Mouse (Mus musculus): ENCODE measurements around the gene Shh. TPM values are rescaled to one million over a fixed set of nuclear protein-coding genes. Genes with fewer than 3 reads are reported as not detected.
A peak's percentile ranks its signal among the peaks of the same experiment; 100 is the strongest.

The Shh gene
- polyA plus RNA-seq, 1 experiment from 2014 or later = 0.47 TPM

DNA sequence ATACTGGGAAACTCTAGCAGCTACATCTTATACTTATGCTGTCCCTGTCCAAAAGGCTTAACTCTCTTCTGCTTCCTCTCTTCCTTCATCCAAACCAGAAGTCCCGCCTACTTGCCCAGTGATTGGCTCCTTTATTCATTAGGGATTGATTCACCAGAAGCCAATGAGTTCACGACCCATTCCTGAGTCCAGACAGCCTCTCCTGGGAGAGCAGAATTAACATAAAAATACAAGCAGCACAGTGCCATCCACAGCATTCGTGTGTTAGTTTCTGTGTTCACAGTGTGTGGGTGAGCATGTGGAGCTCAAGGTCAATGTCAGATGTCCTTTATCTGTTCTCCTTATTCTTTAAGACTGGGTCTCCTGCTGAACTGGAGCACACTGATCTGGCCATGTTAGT is 13.5 kb downstream of the Shh start:
- Histone ChIP-seq H3K9ac (ENCODE audit: low read depth, low read length) (no peak overlapping the region), H3K27me3 (replicated peaks; ENCODE audit: control insufficient read depth, insufficient read depth, low read length) (peaks cover 37% of the 10 kb centered on the region), H3K4me2 (ENCODE audit: low read depth, low read length) (no peak overlapping the region), H3K9me3 (ENCODE audit: control insufficient read depth, low read length) (no peaks in the 10 kb centered on the region), H3K27ac (replicated peaks; ENCODE audit: low read depth, low read length) (no peak overlapping the region), H3K36me3 (ENCODE audit: control insufficient read depth, insufficient read depth, low read length) (no peaks in the 10 kb centered on the region), H3K4me1 (ENCODE audit: control insufficient read depth, insufficient read depth, low read length) (peaks cover 5% of the 10 kb centered on the region), H3K4me3 (ENCODE audit: low read depth, low read length) (no peak overlapping the region)
- no peak for DNase-seq (ENCODE audit: low spot score)
- 26% methylated on average over 3 of the region's 3 CpGs for WGBS
- no peak for ATAC-seq (ENCODE audit: low read depth)

DNA sequence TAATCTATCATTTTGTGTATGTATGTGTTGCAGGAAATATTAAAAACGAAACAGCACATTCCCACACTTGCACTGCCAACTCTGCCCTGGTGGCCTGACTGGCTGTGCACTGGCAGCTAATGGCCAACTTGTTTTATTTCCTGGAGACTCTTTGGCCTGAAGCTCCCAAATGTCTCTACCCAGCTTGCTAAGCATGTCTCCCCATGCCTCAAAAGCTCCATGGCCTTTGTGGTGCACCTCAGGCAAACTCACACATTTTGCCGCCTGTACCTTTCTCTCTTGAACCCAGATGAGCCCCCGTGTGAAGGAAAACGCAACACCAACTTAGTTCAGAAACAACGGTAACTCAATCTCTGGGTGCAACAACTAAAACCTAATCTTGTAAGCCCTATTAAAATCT is 14.0 kb downstream of the Shh start:
- Histone ChIP-seq H3K4me1 (ENCODE audit: control insufficient read depth, insufficient read depth, low read length) (peaks cover 4% of the 10 kb centered on the region), H3K4me3 (ENCODE audit: low read depth, low read length) (no peak overlapping the region), H3K27ac (replicated peaks; ENCODE audit: low read depth, low read length) (no peak overlapping the region), H3K4me2 (ENCODE audit: low read depth, low read length) (no peak overlapping the region), H3K9me3 (ENCODE audit: control insufficient read depth, low read length) (no peaks in the 10 kb centered on the region), H3K9ac (ENCODE audit: low read depth, low read length) (no peak overlapping the region), H3K27me3 (replicated peaks; ENCODE audit: control insufficient read depth, insufficient read depth, low read length) (peaks cover 32% of the 10 kb centered on the region), H3K36me3 (ENCODE audit: control insufficient read depth, insufficient read depth, low read length) (no peaks in the 10 kb centered on the region)
- DNase-seq (ENCODE audit: low spot score) (no peak), ATAC-seq (ENCODE audit: low read depth) (no peak)
- WGBS = 82% methylated on average over 5 of the region's 5 CpGs

DNA sequence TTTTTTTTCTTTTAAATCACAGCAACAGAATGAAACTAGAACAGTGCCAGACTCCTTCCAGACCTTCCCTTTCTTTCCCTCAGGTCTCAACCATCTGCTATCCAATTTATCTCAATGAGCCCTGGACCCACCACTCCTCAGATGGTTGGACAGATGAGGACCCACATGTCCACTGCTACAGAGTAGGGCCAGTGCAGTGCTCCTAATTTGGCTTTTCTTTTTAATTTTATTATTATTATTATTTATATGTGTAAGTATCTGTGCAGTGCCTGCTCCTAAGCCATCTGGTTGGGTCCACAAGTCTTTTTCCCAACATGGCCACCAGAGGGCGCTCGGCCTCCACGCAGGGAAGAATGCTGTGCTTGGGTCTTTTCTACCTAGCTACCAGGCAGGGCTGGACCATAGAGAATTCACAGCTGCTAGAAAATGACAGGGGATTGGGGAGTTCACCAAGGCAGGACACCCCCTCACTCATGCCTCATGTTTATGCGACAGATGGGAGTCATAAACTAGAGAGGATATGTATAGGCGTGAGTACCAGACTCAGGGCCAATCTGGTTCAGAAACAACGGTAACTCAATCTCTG is 15.9 kb downstream of the Shh start:
- Histone ChIP-seq H3K4me1 (ENCODE audit: control insufficient read depth, insufficient read depth, low read length) (no peaks in the 10 kb centered on the region), H3K36me3 (ENCODE audit: control insufficient read depth, insufficient read depth, low read length) (no peaks in the 10 kb centered on the region), H3K4me2 (ENCODE audit: low read depth, low read length) (no peak overlapping the region), H3K4me3 (ENCODE audit: low read depth, low read length) (no peak overlapping the region), H3K27ac (replicated peaks; ENCODE audit: low read depth, low read length) (no peak overlapping the region), H3K9me3 (ENCODE audit: control insufficient read depth, low read length) (no peaks in the 10 kb centered on the region), H3K27me3 (replicated peaks; ENCODE audit: control insufficient read depth, insufficient read depth, low read length) (peaks cover 14% of the 10 kb centered on the region), H3K9ac (ENCODE audit: low read depth, low read length) (no peak overlapping the region)
- WGBS = 30% methylated on average over 6 of the region's 6 CpGs
- ATAC-seq (ENCODE audit: low read depth) = peak; percentile 75
- DNase-seq (ENCODE audit: low spot score) = peak; percentile 64

DNA sequence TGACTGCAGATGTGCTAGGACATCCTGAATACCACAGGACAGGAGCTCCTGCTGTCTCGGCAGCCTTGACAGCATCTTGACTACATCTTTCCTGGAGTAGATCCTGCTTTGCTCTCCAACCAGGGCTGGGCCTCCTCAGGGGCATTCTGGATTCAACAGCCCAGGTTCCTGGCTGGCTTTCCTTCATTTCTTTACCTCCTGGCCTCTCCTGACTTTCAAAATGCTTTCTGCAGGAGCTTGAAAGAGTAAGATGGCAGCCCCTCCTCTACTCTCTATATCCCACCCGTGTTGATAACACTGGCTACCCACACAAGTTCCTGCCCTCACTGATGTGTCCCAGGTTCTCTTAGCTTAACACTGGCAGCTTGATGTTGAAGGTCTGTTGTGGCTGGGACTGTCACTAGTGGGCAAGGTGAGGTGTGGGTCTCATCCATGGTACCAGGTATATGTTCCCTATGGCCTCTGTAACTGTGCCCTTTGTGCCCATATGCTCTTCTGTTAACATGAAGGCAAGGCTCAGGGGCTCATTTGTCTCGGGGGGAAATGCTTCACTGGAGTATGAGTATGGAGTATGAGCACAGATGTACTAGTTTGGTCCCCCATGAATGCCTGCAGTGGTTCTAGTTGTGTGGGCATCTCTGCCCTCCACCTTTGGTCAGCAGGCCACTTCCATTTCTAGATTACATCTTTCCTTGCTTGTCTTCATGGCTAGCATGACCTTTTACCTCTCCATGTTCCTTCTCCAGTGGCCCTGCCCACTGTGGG is 16.7 kb downstream of the Shh start:
- DNase-seq (ENCODE audit: low spot score) (no peak), ATAC-seq (ENCODE audit: low read depth) (no peak)
- no peak overlapping the region for H3K4me2 ChIP-seq (ENCODE audit: low read depth, low read length)
- H3K27me3 ChIP-seq (replicated peaks; ENCODE audit: control insufficient read depth, insufficient read depth, low read length) = peaks cover 6% of the 10 kb centered on the region
- WGBS = 62% methylated on average over 3 of the region's 3 CpGs
- H3K36me3 ChIP-seq (ENCODE audit: control insufficient read depth, insufficient read depth, low read length) = no peaks in the 10 kb centered on the region
- H3K9ac ChIP-seq (ENCODE audit: low read depth, low read length) = no peak overlapping the region
- H3K9me3 ChIP-seq (ENCODE audit: control insufficient read depth, low read length) = no peaks in the 10 kb centered on the region
- no peak overlapping the region for H3K27ac ChIP-seq (replicated peaks; ENCODE audit: low read depth, low read length)
- no peaks in the 10 kb centered on the region for H3K4me1 ChIP-seq (ENCODE audit: control insufficient read depth, insufficient read depth, low read length)
- no peak overlapping the region for H3K4me3 ChIP-seq (ENCODE audit: low read depth, low read length)

DNA sequence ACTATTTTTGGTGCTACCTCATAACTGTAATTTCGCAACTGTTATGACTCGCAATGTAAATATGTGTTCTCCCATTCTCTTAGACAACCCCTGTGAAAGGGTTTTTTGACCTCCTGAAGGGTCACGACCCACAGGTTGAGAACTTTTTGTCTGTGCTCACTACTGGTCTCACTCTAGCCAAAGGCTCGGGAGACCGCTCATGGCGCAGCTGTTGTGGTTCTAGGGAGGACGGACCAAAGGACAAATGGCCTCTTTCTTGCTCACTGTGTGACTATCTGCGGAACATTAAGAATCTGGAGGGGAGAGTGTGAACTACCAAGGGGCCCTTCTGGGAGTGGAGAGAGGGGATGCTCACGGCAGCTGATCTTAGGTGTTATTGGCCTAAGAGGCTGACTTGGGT is 41.1 kb downstream of the Shh start:
- no peak overlapping the region for H3K9ac ChIP-seq (ENCODE audit: low read depth, low read length)
- no peaks in the 10 kb centered on the region for H3K27me3 ChIP-seq (replicated peaks; ENCODE audit: control insufficient read depth, insufficient read depth, low read length)
- ATAC-seq (ENCODE audit: low read depth) (no peak), DNase-seq (ENCODE audit: low spot score) (no peak)
- no peak overlapping the region for H3K4me2 ChIP-seq (ENCODE audit: low read depth, low read length)
- no peak overlapping the region for H3K4me3 ChIP-seq (ENCODE audit: low read depth, low read length)
- H3K4me1 ChIP-seq (ENCODE audit: control insufficient read depth, insufficient read depth, low read length) = no peaks in the 10 kb centered on the region
- no peak overlapping the region for H3K27ac ChIP-seq (replicated peaks; ENCODE audit: low read depth, low read length)
- no peaks in the 10 kb centered on the region for H3K36me3 ChIP-seq (ENCODE audit: control insufficient read depth, insufficient read depth, low read length)
- H3K9me3 ChIP-seq (ENCODE audit: control insufficient read depth, low read length) = no peaks in the 10 kb centered on the region
- WGBS = 92% methylated on average over 9 of the region's 9 CpGs

DNA sequence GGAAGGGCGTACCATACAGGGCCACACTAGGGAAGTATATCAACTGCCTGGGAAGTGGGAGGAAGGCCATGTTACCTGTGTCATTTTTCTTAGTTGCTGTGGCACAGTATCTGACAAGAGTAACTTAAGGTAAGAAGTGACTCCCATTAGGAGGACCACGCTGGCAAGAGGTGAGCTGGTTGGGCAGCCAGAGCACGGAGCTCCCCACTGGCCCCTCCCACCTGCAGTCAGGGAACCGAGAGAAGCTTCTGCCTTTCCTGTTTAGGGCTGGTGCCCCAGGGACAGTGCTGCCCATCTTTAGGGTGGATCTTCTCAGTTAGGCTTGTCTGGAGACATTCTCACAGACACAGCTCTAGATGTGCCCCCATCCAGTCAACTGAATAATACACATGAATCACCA is 43.3 kb downstream of the Shh start:
- WGBS = 61% methylated on average over 4 of the region's 4 CpGs
- H3K9me3 ChIP-seq (ENCODE audit: control insufficient read depth, low read length) = no peaks in the 10 kb centered on the region
- no peaks in the 10 kb centered on the region for H3K27me3 ChIP-seq (replicated peaks; ENCODE audit: control insufficient read depth, insufficient read depth, low read length)
- DNase-seq (ENCODE audit: low spot score) (no peak), ATAC-seq (ENCODE audit: low read depth) (no peak)
- no peaks in the 10 kb centered on the region for H3K4me1 ChIP-seq (ENCODE audit: control insufficient read depth, insufficient read depth, low read length)
- H3K36me3 ChIP-seq (ENCODE audit: control insufficient read depth, insufficient read depth, low read length) = peaks cover 16% of the 10 kb centered on the region
- H3K4me3 ChIP-seq (ENCODE audit: low read depth, low read length) = no peak overlapping the region
- H3K4me2 ChIP-seq (ENCODE audit: low read depth, low read length) = no peak overlapping the region
- H3K9ac ChIP-seq (ENCODE audit: low read depth, low read length) = no peak overlapping the region
- H3K27ac ChIP-seq (replicated peaks; ENCODE audit: low read depth, low read length) = no peak overlapping the region

DNA sequence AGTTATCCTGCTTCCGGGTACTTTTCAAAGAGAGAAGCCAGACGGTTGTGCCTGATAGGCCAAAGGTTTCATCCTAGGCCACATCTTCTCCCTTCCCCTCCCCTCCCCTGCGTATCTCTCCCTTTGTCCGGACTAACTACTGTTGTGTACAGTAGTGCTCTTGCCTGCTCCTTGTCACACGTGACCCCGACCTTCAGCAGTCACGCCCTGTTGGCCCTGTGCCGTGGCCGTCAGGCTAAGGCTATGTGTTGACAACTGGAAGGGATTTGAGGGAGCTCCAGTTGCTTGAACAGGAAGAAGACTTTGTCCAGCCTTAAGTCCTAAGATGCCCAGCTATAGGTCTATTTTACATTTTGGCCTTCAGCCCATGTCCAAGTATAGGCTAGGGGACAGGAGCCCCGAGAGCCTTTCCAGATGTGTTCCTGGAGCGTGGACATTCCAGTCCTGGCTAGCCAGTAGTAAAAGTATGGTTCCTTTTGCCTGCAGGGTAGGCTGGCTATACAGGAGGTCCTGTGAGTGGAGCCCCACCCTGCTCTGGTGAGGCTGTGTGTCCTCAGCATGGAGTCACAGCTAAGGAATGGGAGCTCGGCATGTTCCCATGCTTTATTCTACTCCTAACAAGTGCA is 47.3 kb downstream of the Shh start:
- Histone ChIP-seq H3K9me3 (ENCODE audit: control insufficient read depth, low read length) (no peaks in the 10 kb centered on the region), H3K9ac (ENCODE audit: low read depth, low read length) (no peak overlapping the region), H3K36me3 (ENCODE audit: control insufficient read depth, insufficient read depth, low read length) (peaks cover 53% of the 10 kb centered on the region), H3K27me3 (replicated peaks; ENCODE audit: control insufficient read depth, insufficient read depth, low read length) (no peaks in the 10 kb centered on the region), H3K27ac (replicated peaks; ENCODE audit: low read depth, low read length) (no peak overlapping the region), H3K4me2 (ENCODE audit: low read depth, low read length) (no peak overlapping the region), H3K4me3 (ENCODE audit: low read depth, low read length) (no peak overlapping the region), H3K4me1 (ENCODE audit: control insufficient read depth, insufficient read depth, low read length) (no peaks in the 10 kb centered on the region)
- 85% methylated on average over 12 of the region's 12 CpGs for WGBS
- DNase-seq (ENCODE audit: low spot score) (peak; percentile 16), ATAC-seq (ENCODE audit: low read depth) (peak; percentile 31; the same call in 1 of the 2 replicates)

DNA sequence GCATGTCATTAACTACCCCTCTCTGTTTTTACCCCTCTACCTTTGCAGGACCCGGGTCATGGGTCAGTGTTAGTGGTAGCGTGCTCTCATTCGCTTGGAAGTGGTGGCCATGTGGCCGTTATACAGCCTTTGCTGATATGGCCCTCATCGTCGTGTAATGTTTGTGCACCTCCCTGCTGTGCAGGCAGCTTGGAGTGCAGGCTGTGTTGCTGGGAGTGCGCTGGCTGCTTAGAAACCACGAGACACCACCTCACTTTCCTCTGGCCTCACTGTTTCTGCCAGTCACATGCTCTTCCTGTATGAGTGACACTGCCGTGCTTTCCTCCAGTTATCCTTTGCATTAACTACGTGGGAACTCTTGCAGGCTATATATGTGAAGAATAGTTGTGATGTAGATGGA is 48.3 kb downstream of the Shh start:
- 84% methylated on average over 10 of the region's 10 CpGs for WGBS
- no peak for DNase-seq (ENCODE audit: low spot score)
- peaks cover 63% of the 10 kb centered on the region for H3K36me3 ChIP-seq (ENCODE audit: control insufficient read depth, insufficient read depth, low read length)
- no peak for ATAC-seq (ENCODE audit: low read depth)
- H3K27me3 ChIP-seq (replicated peaks; ENCODE audit: control insufficient read depth, insufficient read depth, low read length) = no peaks in the 10 kb centered on the region
- H3K9me3 ChIP-seq (ENCODE audit: control insufficient read depth, low read length) = no peaks in the 10 kb centered on the region
- no peaks in the 10 kb centered on the region for H3K4me1 ChIP-seq (ENCODE audit: control insufficient read depth, insufficient read depth, low read length)
- H3K9ac ChIP-seq (ENCODE audit: low read depth, low read length) = no peak overlapping the region
- H3K4me2 ChIP-seq (ENCODE audit: low read depth, low read length) = no peak overlapping the region
- no peak overlapping the region for H3K4me3 ChIP-seq (ENCODE audit: low read depth, low read length)
- no peak overlapping the region for H3K27ac ChIP-seq (replicated peaks; ENCODE audit: low read depth, low read length)
